Mouse (Mus musculus): ENCODE data around the gene Snd1. TPM values are rescaled to one million over a fixed set of nuclear protein-coding genes. Genes with fewer than 3 reads are reported as not detected.

The Snd1 gene
- polyA plus RNA-seq, 1 experiment from 2014 or later: 120 TPM

- H3K4me3 ChIP-seq (ENCODE audit: low read depth, low read length): no peak overlapping the region
- DNase-seq (ENCODE audit: low spot score) (no peak), ATAC-seq (ENCODE audit: insufficient number of reproducible peaks, low FRiP score, low TSS enrichment, low read depth) (no peak)
- H3K27me3 ChIP-seq (ENCODE audit: control insufficient read depth, insufficient read depth, low read length): peaks cover 25% of the 10 kb centered on the region
- no peaks in the 10 kb centered on the region for H3K36me3 ChIP-seq (ENCODE audit: control insufficient read depth, insufficient read depth, low read length)
- no peak overlapping the region for H3K9ac ChIP-seq (ENCODE audit: low read length)
- H3K9me3 ChIP-seq (ENCODE audit: control insufficient read depth, low read length): 0 out of 2 replicates have a peak, but pooled peaks cover 2% of the 10 kb centered on the region
- WGBS: 93% methylated on average over 12 of the region's 12 CpGs
- H3K4me1 ChIP-seq (ENCODE audit: control insufficient read depth, insufficient read depth, low read length): peaks cover 9% of the 10 kb centered on the region; the same call in 1 of the 2 replicates
- no peak overlapping the region for H3K4me2 ChIP-seq (ENCODE audit: low read depth, severe bottlenecking)
- H3K27ac ChIP-seq (replicated peaks; ENCODE audit: low read depth, low read length): no peak overlapping the region
Measured at GRCm38 (mm10) chr6:28830306-28830705, 355.4 kb downstream of the Snd1 start.

- no peak within 1 kb of the TSS for H3K27ac ChIP-seq (replicated peaks; ENCODE audit: low read depth, low read length)
- peak within 1 kb of the TSS; percentile 100 for H3K4me2 ChIP-seq (ENCODE audit: low read depth, severe bottlenecking)
- ATAC-seq (ENCODE audit: insufficient number of reproducible peaks, low FRiP score, low TSS enrichment, low read depth) (no peak), DNase-seq (ENCODE audit: low spot score) (peak; percentile 31)
- H3K36me3 ChIP-seq (ENCODE audit: control insufficient read depth, insufficient read depth, low read length): no peaks in the 10 kb centered on the region
- peak within 1 kb of the TSS; percentile 61 for H3K9ac ChIP-seq (ENCODE audit: low read length)
- H3K9me3 ChIP-seq (ENCODE audit: control insufficient read depth, low read length): 0 out of 2 replicates have a peak, but pooled peaks cover 2% of the 10 kb centered on the region
- H3K4me3 ChIP-seq (ENCODE audit: low read depth, low read length): peak within 1 kb of the TSS; percentile 54
- 23% methylated on average over 27 of the region's 27 CpGs for WGBS
- peaks cover 25% of the 10 kb centered on the region for H3K27me3 ChIP-seq (ENCODE audit: control insufficient read depth, insufficient read depth, low read length)
- H3K4me1 ChIP-seq (ENCODE audit: control insufficient read depth, insufficient read depth, low read length): peaks cover 9% of the 10 kb centered on the region; the same call in 1 of the 2 replicates
Measured at GRCm38 (mm10) chr6:28831011-28831853, 356.3 kb downstream of the Snd1 start, which contains the start of gene Lrrc4. Lrrc4 (minus strand) TSS chr6:28831747.

DNA sequence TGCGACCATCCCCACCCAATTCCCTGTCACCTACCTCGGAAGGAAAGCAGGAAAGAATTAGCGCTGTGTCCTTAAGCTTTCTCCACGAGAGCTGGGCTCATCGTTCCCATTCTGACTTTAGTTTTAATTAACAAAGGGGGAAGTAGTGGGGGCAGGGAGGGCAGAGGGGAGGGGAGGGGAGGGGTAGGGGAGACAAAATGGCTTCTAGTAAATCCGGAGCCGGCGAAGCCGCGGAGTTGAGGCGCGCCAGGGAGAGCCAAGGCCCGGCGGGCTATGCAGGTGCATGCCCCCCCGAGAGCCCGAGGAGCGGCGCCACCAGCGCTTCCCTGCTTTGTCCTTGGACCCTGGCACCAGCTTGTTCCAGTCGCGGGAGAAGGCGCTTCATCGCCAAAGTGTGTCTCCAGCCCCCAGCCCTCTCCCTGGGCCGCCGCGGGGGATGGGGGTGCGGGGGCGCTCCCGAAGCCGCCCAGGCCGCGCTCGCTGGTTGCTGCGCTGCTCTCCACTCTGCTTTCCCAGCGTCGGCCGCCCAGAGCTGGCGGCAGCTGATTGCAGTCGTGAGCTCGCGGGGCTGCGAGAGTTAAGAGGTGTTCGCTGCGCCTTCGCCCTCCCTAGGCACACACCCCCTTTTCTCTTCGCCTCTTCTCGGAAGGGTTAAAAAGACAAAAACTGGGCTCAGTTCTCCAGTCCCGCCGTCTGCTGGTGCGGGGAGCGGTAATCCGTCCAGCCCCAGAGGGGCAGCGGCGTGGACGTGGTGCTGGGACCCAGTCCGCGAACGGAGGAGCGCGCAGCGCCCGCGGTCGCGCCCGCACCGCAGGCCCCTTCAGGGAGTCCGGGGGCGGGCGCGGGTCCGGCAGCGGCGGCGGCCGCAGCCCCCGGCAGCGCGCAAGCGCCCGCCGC, 357.2 kb downstream of the Snd1 start:
- H3K9ac ChIP-seq (ENCODE audit: low read length): peak overlapping the region; percentile 61
- peak; percentile 68 for DNase-seq (ENCODE audit: low spot score)
- no peak overlapping the region for H3K27ac ChIP-seq (replicated peaks; ENCODE audit: low read depth, low read length)
- WGBS: under 1% methylated on average over 81 of the region's 82 CpGs
- peaks cover 25% of the 10 kb centered on the region for H3K27me3 ChIP-seq (ENCODE audit: control insufficient read depth, insufficient read depth, low read length)
- H3K4me2 ChIP-seq (ENCODE audit: low read depth, severe bottlenecking): peak overlapping the region; percentile 100
- peak; percentile 32; the same call in 1 of the 2 replicates for ATAC-seq (ENCODE audit: insufficient number of reproducible peaks, low FRiP score, low TSS enrichment, low read depth)
- peak overlapping the region; percentile 54 for H3K4me3 ChIP-seq (ENCODE audit: low read depth, low read length)
- no peaks in the 10 kb centered on the region for H3K36me3 ChIP-seq (ENCODE audit: control insufficient read depth, insufficient read depth, low read length)
- H3K9me3 ChIP-seq (ENCODE audit: control insufficient read depth, low read length): 0 out of 2 replicates have a peak, but pooled peaks cover 2% of the 10 kb centered on the region
- H3K4me1 ChIP-seq (ENCODE audit: control insufficient read depth, insufficient read depth, low read length): peaks cover 9% of the 10 kb centered on the region; the same call in 1 of the 2 replicates

DNA sequence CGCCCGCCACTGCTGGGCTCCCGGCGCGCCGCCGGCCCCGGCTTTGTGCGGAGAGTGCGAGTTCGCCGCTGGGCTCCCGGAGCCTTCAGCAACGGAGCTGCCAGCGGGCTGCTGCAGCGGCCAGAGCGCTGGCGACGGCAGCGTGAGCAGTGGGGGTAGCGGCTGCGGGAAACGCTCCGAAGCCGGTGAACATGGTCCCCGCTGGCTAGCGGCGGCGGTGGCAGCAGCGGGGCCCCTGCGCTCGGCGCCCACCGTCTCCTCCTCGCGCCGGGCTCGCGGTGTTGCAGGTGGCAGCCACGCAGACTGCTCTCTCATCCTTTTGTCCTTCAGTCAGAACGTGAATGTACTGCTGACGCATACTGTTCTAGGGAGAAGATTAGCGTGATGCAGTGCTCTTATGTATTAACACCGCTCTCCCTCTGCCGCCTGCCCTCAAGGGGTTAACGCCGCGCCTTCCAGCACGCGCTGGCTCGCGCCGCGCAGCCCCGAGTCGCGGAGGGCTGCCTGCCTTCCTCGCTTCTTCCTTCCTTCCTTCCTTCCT, 357.9 kb downstream of the Snd1 start:
- Histone ChIP-seq H3K27me3 (ENCODE audit: control insufficient read depth, insufficient read depth, low read length) (peaks cover 25% of the 10 kb centered on the region), H3K4me3 (ENCODE audit: low read depth, low read length) (peak overlapping the region; percentile 54), H3K36me3 (ENCODE audit: control insufficient read depth, insufficient read depth, low read length) (no peaks in the 10 kb centered on the region), H3K4me2 (ENCODE audit: low read depth, severe bottlenecking) (peak overlapping the region; percentile 100), H3K9me3 (ENCODE audit: control insufficient read depth, low read length) (0 out of 2 replicates have a peak, but pooled peaks cover 2% of the 10 kb centered on the region), H3K4me1 (ENCODE audit: control insufficient read depth, insufficient read depth, low read length) (peaks cover 9% of the 10 kb centered on the region; the same call in 1 of the 2 replicates), H3K9ac (ENCODE audit: low read length) (peak overlapping the region; percentile 61), H3K27ac (replicated peaks; ENCODE audit: low read depth, low read length) (no peak overlapping the region)
- under 1% methylated on average over 56 of the region's 58 CpGs for WGBS
- ATAC-seq (ENCODE audit: insufficient number of reproducible peaks, low FRiP score, low TSS enrichment, low read depth) (peak; percentile 48), DNase-seq (ENCODE audit: low spot score) (peak; percentile 71)

DNA sequence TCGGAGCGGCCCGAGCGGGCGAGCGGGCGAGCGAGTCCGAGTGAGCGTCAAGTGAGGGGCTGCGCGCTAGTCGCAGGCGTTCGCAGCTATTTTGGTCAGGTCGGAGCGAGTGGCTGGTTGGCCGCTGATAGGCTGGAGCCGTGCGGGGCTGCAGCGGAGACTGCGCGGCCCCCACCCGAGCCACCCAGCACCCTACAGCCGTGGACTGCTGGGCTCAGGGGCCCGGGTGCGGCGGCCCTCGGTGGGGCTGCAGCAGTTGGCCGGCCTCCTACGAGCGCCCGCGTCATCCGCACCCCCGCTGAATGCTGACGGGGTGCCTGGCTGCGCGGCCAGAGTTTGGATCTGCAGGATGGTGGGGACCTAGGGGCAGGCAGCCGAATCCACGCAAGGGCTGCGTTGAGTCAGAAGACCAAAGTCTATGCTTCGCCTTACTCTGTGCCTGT, 358.5 kb downstream of the Snd1 start:
- Histone ChIP-seq H3K9me3 (ENCODE audit: control insufficient read depth, low read length) (0 out of 2 replicates have a peak, but pooled peaks cover 2% of the 10 kb centered on the region), H3K27me3 (ENCODE audit: control insufficient read depth, insufficient read depth, low read length) (peaks cover 25% of the 10 kb centered on the region), H3K9ac (ENCODE audit: low read length) (0 out of 2 replicates have a peak overlapping the region, but pooled peaks have one; percentile 37), H3K4me2 (ENCODE audit: low read depth, severe bottlenecking) (peak overlapping the region; percentile 100), H3K4me3 (ENCODE audit: low read depth, low read length) (peak overlapping the region; percentile 54), H3K36me3 (ENCODE audit: control insufficient read depth, insufficient read depth, low read length) (no peaks in the 10 kb centered on the region), H3K4me1 (ENCODE audit: control insufficient read depth, insufficient read depth, low read length) (peaks cover 9% of the 10 kb centered on the region; the same call in 1 of the 2 replicates), H3K27ac (replicated peaks; ENCODE audit: low read depth, low read length) (no peak overlapping the region)
- 0% methylated on average over 40 of the region's 43 CpGs for WGBS
- DNase-seq (ENCODE audit: low spot score) (peak; percentile 58), ATAC-seq (ENCODE audit: insufficient number of reproducible peaks, low FRiP score, low TSS enrichment, low read depth) (peak; percentile 56)

DNA sequence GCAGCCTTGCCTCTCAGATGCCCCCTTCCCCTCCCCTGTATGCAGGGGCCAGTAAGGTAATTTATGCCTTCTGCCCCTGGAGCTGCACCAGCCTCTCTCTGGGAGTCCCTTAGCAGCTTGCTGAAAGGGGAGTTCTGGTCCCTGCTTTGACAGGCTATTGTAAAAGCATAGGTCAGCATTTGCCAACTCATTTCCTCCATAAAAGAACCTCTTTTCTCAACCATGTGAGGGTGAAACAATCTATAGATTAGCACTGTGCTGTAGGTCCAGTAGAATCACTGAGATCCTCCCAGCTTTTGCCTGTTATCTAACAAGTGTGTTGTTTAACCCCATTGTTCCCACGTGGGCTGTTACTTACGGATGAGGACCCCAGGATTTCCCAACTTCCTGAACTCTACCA, 359.1 kb downstream of the Snd1 start:
- H3K36me3 ChIP-seq (ENCODE audit: control insufficient read depth, insufficient read depth, low read length): no peaks in the 10 kb centered on the region
- H3K27me3 ChIP-seq (ENCODE audit: control insufficient read depth, insufficient read depth, low read length): peaks cover 25% of the 10 kb centered on the region
- no peak for DNase-seq (ENCODE audit: low spot score)
- H3K9ac ChIP-seq (ENCODE audit: low read length): no peak overlapping the region
- no peak for ATAC-seq (ENCODE audit: insufficient number of reproducible peaks, low FRiP score, low TSS enrichment, low read depth)
- H3K4me3 ChIP-seq (ENCODE audit: low read depth, low read length): no peak overlapping the region
- no peak overlapping the region for H3K27ac ChIP-seq (replicated peaks; ENCODE audit: low read depth, low read length)
- peak overlapping the region; percentile 100 for H3K4me2 ChIP-seq (ENCODE audit: low read depth, severe bottlenecking)
- H3K4me1 ChIP-seq (ENCODE audit: control insufficient read depth, insufficient read depth, low read length): peaks cover 9% of the 10 kb centered on the region; the same call in 1 of the 2 replicates
- H3K9me3 ChIP-seq (ENCODE audit: control insufficient read depth, low read length): 0 out of 2 replicates have a peak, but pooled peaks cover 2% of the 10 kb centered on the region
- 59% methylated on average over 2 of the region's 2 CpGs for WGBS

DNA sequence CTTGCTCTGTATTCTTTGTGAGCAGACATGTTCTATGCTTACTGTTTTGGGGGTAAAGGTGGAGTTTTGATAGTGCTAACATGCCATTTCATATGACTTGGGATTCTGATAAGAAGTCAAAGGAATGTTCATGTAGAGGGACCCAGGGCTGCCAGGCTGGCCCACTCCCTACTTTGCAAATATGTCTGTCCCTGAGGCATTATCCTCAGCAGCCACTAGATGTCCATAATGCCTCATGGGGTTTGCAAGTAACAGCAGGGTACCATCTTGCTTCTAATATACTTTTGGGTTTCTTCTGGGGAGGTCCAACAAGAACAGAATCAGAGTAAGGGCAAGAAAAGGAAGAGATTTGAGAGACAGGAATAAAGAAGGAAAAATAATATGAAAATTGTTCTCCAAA, 361.7 kb downstream of the Snd1 start:
- H3K4me2 ChIP-seq (ENCODE audit: low read depth, severe bottlenecking): no peak overlapping the region
- no peaks in the 10 kb centered on the region for H3K9me3 ChIP-seq (ENCODE audit: control insufficient read depth, low read length)
- H3K36me3 ChIP-seq (ENCODE audit: control insufficient read depth, insufficient read depth, low read length): no peaks in the 10 kb centered on the region
- DNase-seq (ENCODE audit: low spot score) (no peak), ATAC-seq (ENCODE audit: insufficient number of reproducible peaks, low FRiP score, low TSS enrichment, low read depth) (no peak)
- peaks cover 9% of the 10 kb centered on the region; the same call in 1 of the 2 replicates for H3K4me1 ChIP-seq (ENCODE audit: control insufficient read depth, insufficient read depth, low read length)
- peaks cover 10% of the 10 kb centered on the region for H3K27me3 ChIP-seq (ENCODE audit: control insufficient read depth, insufficient read depth, low read length)
- no peak overlapping the region for H3K9ac ChIP-seq (ENCODE audit: low read length)
- H3K4me3 ChIP-seq (ENCODE audit: low read depth, low read length): no peak overlapping the region
- no peak overlapping the region for H3K27ac ChIP-seq (replicated peaks; ENCODE audit: low read depth, low read length)
